Mouse (Mus musculus): ENCODE data around the gene Rexo4. TPM values are rescaled to one million over a fixed set of nuclear protein-coding genes. Genes with fewer than 3 reads are reported as not detected.

The Rexo4 gene
- polyA plus RNA-seq, 1 experiment from 2014 or later, result 58.8 TPM

GRCm38 (mm10) chr2:26956811-26957487, 7.2 kb downstream of the Rexo4 start:
- Histone ChIP-seq H3K9ac (ENCODE audit: low read depth, low read length) (no peak overlapping the region), H3K4me3 (ENCODE audit: low read depth, low read length) (no peak overlapping the region), H3K4me1 (replicated peaks; ENCODE audit: control insufficient read depth, insufficient read depth, low read length) (no peaks in the 10 kb centered on the region; the same call in 1 of the 2 replicates), H3K9me3 (ENCODE audit: control insufficient read depth, low read length) (no peaks in the 10 kb centered on the region), H3K36me3 (ENCODE audit: control insufficient read depth, insufficient read depth, low read length) (peaks cover 59% of the 10 kb centered on the region), H3K4me2 (no peak overlapping the region), H3K27me3 (replicated peaks; ENCODE audit: control insufficient read depth, insufficient read depth, low read length) (no peaks in the 10 kb centered on the region), H3K27ac (ENCODE audit: low read depth, low read length) (no peak overlapping the region)
- DNase-seq (ENCODE audit: low spot score) (no peak), ATAC-seq (replicated peaks; ENCODE audit: low FRiP score) (0 out of 2 replicates have a peak, but pooled peaks have one; percentile 31)
- WGBS, result 89% methylated on average over 12 of the region's 12 CpGs

- H3K27ac ChIP-seq (ENCODE audit: low read depth, low read length), result no peak overlapping the region
- H3K4me3 ChIP-seq (ENCODE audit: low read depth, low read length), result no peak overlapping the region
- no peaks in the 10 kb centered on the region for H3K9me3 ChIP-seq (ENCODE audit: control insufficient read depth, low read length)
- no peaks in the 10 kb centered on the region for H3K27me3 ChIP-seq (replicated peaks; ENCODE audit: control insufficient read depth, insufficient read depth, low read length)
- peaks cover 46% of the 10 kb centered on the region for H3K36me3 ChIP-seq (ENCODE audit: control insufficient read depth, insufficient read depth, low read length)
- H3K4me2 ChIP-seq, result no peak overlapping the region
- no peak overlapping the region for H3K9ac ChIP-seq (ENCODE audit: low read depth, low read length)
- WGBS, result 92% methylated on average over 2 of the region's 2 CpGs
- ATAC-seq (replicated peaks; ENCODE audit: low FRiP score) (no peak), DNase-seq (ENCODE audit: low spot score) (no peak)
- no peaks in the 10 kb centered on the region for H3K4me1 ChIP-seq (replicated peaks; ENCODE audit: control insufficient read depth, insufficient read depth, low read length)
Observed at GRCm38 (mm10) chr2:26954735-26955395, 9.3 kb downstream of the Rexo4 start.

- Histone ChIP-seq H3K27ac (ENCODE audit: low read depth, low read length) (no peak overlapping the region), H3K4me3 (ENCODE audit: low read depth, low read length) (no peak overlapping the region), H3K27me3 (replicated peaks; ENCODE audit: control insufficient read depth, insufficient read depth, low read length) (no peaks in the 10 kb centered on the region), H3K36me3 (ENCODE audit: control insufficient read depth, insufficient read depth, low read length) (peaks cover 33% of the 10 kb centered on the region), H3K9me3 (ENCODE audit: control insufficient read depth, low read length) (no peaks in the 10 kb centered on the region), H3K4me1 (replicated peaks; ENCODE audit: control insufficient read depth, insufficient read depth, low read length) (no peaks in the 10 kb centered on the region), H3K9ac (ENCODE audit: low read depth, low read length) (no peak overlapping the region), H3K4me2 (no peak overlapping the region)
- DNase-seq (ENCODE audit: low spot score), result no peak
- ATAC-seq (replicated peaks; ENCODE audit: low FRiP score), result no peak
- WGBS, result 89% methylated on average over 8 of the region's 8 CpGs
Observed at GRCm38 (mm10) chr2:26952866-26953265, 11.3 kb downstream of the Rexo4 start.

GRCm38 (mm10) chr2:26952193-26952592, 12.0 kb downstream of the Rexo4 start:
- no peak overlapping the region for H3K4me3 ChIP-seq (ENCODE audit: low read depth, low read length)
- H3K27ac ChIP-seq (ENCODE audit: low read depth, low read length), result no peak overlapping the region
- no peaks in the 10 kb centered on the region for H3K9me3 ChIP-seq (ENCODE audit: control insufficient read depth, low read length)
- H3K9ac ChIP-seq (ENCODE audit: low read depth, low read length), result no peak overlapping the region
- DNase-seq (ENCODE audit: low spot score), result no peak
- no peaks in the 10 kb centered on the region for H3K4me1 ChIP-seq (replicated peaks; ENCODE audit: control insufficient read depth, insufficient read depth, low read length)
- ATAC-seq (replicated peaks; ENCODE audit: low FRiP score), result no peak
- peaks cover 28% of the 10 kb centered on the region for H3K36me3 ChIP-seq (ENCODE audit: control insufficient read depth, insufficient read depth, low read length)
- no peaks in the 10 kb centered on the region for H3K27me3 ChIP-seq (replicated peaks; ENCODE audit: control insufficient read depth, insufficient read depth, low read length)
- no peak overlapping the region for H3K4me2 ChIP-seq
- 87% methylated on average over 4 of the region's 4 CpGs for WGBS

- Histone ChIP-seq H3K9ac (ENCODE audit: low read depth, low read length) (no peak overlapping the region), H3K27ac (ENCODE audit: low read depth, low read length) (no peak overlapping the region), H3K4me2 (no peak overlapping the region), H3K4me1 (replicated peaks; ENCODE audit: control insufficient read depth, insufficient read depth, low read length) (no peaks in the 10 kb centered on the region), H3K4me3 (ENCODE audit: low read depth, low read length) (no peak overlapping the region), H3K36me3 (ENCODE audit: control insufficient read depth, insufficient read depth, low read length) (peaks cover 22% of the 10 kb centered on the region), H3K27me3 (replicated peaks; ENCODE audit: control insufficient read depth, insufficient read depth, low read length) (no peaks in the 10 kb centered on the region), H3K9me3 (ENCODE audit: control insufficient read depth, low read length) (no peaks in the 10 kb centered on the region)
- 90% methylated on average over 8 of the region's 8 CpGs for WGBS
- DNase-seq (ENCODE audit: low spot score) (no peak), ATAC-seq (replicated peaks; ENCODE audit: low FRiP score) (no peak)
Observed at GRCm38 (mm10) chr2:26951346-26951905, 12.8 kb downstream of the Rexo4 start.

GRCm38 (mm10) chr2:26950411-26950810, 13.8 kb downstream of the Rexo4 start:
- Histone ChIP-seq H3K27me3 (replicated peaks; ENCODE audit: control insufficient read depth, insufficient read depth, low read length) (no peaks in the 10 kb centered on the region), H3K4me2 (no peak overlapping the region), H3K9ac (ENCODE audit: low read depth, low read length) (no peak overlapping the region), H3K9me3 (ENCODE audit: control insufficient read depth, low read length) (no peaks in the 10 kb centered on the region), H3K4me3 (ENCODE audit: low read depth, low read length) (no peak overlapping the region), H3K27ac (ENCODE audit: low read depth, low read length) (no peak overlapping the region), H3K4me1 (replicated peaks; ENCODE audit: control insufficient read depth, insufficient read depth, low read length) (no peaks in the 10 kb centered on the region), H3K36me3 (ENCODE audit: control insufficient read depth, insufficient read depth, low read length) (peaks cover 13% of the 10 kb centered on the region)
- ATAC-seq (replicated peaks; ENCODE audit: low FRiP score) (no peak), DNase-seq (ENCODE audit: low spot score) (no peak)
- WGBS, result 80% methylated on average over 2 of the region's 2 CpGs

- Histone ChIP-seq H3K27me3 (replicated peaks; ENCODE audit: control insufficient read depth, insufficient read depth, low read length) (no peaks in the 10 kb centered on the region), H3K9me3 (ENCODE audit: control insufficient read depth, low read length) (no peaks in the 10 kb centered on the region), H3K9ac (ENCODE audit: low read depth, low read length) (no peak overlapping the region), H3K27ac (ENCODE audit: low read depth, low read length) (no peak overlapping the region), H3K4me3 (ENCODE audit: low read depth, low read length) (no peak overlapping the region), H3K4me1 (replicated peaks; ENCODE audit: control insufficient read depth, insufficient read depth, low read length) (no peaks in the 10 kb centered on the region), H3K4me2 (no peak overlapping the region), H3K36me3 (ENCODE audit: control insufficient read depth, insufficient read depth, low read length) (no peaks in the 10 kb centered on the region)
- DNase-seq (ENCODE audit: low spot score) (no peak), ATAC-seq (replicated peaks; ENCODE audit: low FRiP score) (no peak)
- 70% methylated on average over 3 of the region's 3 CpGs for WGBS
Observed at GRCm38 (mm10) chr2:26943253-26943652, 20.9 kb downstream of the Rexo4 start.

- Histone ChIP-seq H3K36me3 (ENCODE audit: control insufficient read depth, insufficient read depth, low read length) (no peaks in the 10 kb centered on the region), H3K27ac (ENCODE audit: low read depth, low read length) (no peak overlapping the region), H3K4me1 (replicated peaks; ENCODE audit: control insufficient read depth, insufficient read depth, low read length) (no peaks in the 10 kb centered on the region; the same call in 1 of the 2 replicates), H3K4me3 (ENCODE audit: low read depth, low read length) (no peak overlapping the region), H3K9me3 (ENCODE audit: control insufficient read depth, low read length) (no peaks in the 10 kb centered on the region), H3K9ac (ENCODE audit: low read depth, low read length) (no peak overlapping the region), H3K4me2 (no peak overlapping the region), H3K27me3 (replicated peaks; ENCODE audit: control insufficient read depth, insufficient read depth, low read length) (no peaks in the 10 kb centered on the region)
- 27% methylated on average over 5 of the region's 5 CpGs for WGBS
- DNase-seq (ENCODE audit: low spot score) (no peak), ATAC-seq (replicated peaks; ENCODE audit: low FRiP score) (0 out of 2 replicates have a peak, but pooled peaks have one; percentile 26)
Observed at GRCm38 (mm10) chr2:26941539-26941938, 22.6 kb downstream of the Rexo4 start.
